Mouse (Mus musculus): ENCODE data around the gene Ace2. TPM values are rescaled to one million over a fixed set of nuclear protein-coding genes. Genes with fewer than 3 reads are reported as not detected.

Ace2 gene
- total and polyA plus RNA-seq, 3 experiments: 0.08 TPM; not detected in 2

- Histone ChIP-seq H3K9ac (ENCODE audit: insufficient read depth, low read depth) (no peak overlapping the region), H3K79me2 (replicated peaks; ENCODE audit: control insufficient read depth, extremely low read depth, insufficient read depth, poor library complexity, severe bottlenecking) (no peaks in the 10 kb centered on the region), H3K4me2 (ENCODE audit: insufficient read depth, low read depth, poor library complexity, severe bottlenecking) (peak overlapping the region; percentile 29; the same call in 1 of the 2 replicates), H3K27ac (ENCODE audit: insufficient read depth, low read depth) (no peak overlapping the region), H3K4me1 (ENCODE audit: control insufficient read depth in 1 of 2, insufficient read depth in 2 of 2) (no peaks in the 10 kb centered on the region), H3K4me3 (replicated peaks in 1 of 3; ENCODE audit: low read depth in 2 of 3, low read length in 2 of 3, poor library complexity in 1 of 3) (no peak overlapping the region), H3K27me3 (replicated peaks) (no peaks in the 10 kb centered on the region), H3K36me3 (replicated peaks in 1 of 2; ENCODE audit: control insufficient read depth in 1 of 2, insufficient read depth in 1 of 2, low read length in 1 of 2) (no peaks in the 10 kb centered on the region), H3K9me3 (replicated peaks; ENCODE audit: low read length) (no peaks in the 10 kb centered on the region)
- TF ChIP-seq CHD2 (IDR thresholded peaks at IDR 0.05; ENCODE audit: low read length) (no peak), BHLHE40 (IDR thresholded peaks at IDR 0.05; ENCODE audit: low read depth, low read length) (no peak), NELFE (IDR thresholded peaks at IDR 0.05; ENCODE audit: low read depth, low read length) (no peak), CHD1 (IDR thresholded peaks at IDR 0.05; ENCODE audit: low read depth, low read length) (no peak)
- dilution Hi-C loops (cut with MboI; ENCODE audit: extremely low pct_ligation_motif_present, extremely low pct_unique_long_range_greater_than_20kb, low sequenced_read_pairs) (no loop called here), in situ Hi-C loops (cut with MboI; ENCODE audit: low pct_ligation_motif_present, low pct_unique_long_range_greater_than_20kb, low sequenced_read_pairs) (no loop called here)
- peak; percentile 11 for DNase-seq (ENCODE audit: extremely low read depth)
Measured at GRCm38 (mm10) chrX:164092300-164093169, 46.6 kb upstream of the Ace2 start.

GRCm38 (mm10) chrX:164093435-164093834 is 45.7 kb upstream of the Ace2 start:
- H3K4me1 ChIP-seq (ENCODE audit: control insufficient read depth in 1 of 2, insufficient read depth in 2 of 2): no peaks in the 10 kb centered on the region
- no peaks in the 10 kb centered on the region for H3K27me3 ChIP-seq (replicated peaks)
- H3K4me2 ChIP-seq (ENCODE audit: insufficient read depth, low read depth, poor library complexity, severe bottlenecking): no peak overlapping the region
- dilution Hi-C loops (cut with MboI; ENCODE audit: extremely low pct_ligation_motif_present, extremely low pct_unique_long_range_greater_than_20kb, low sequenced_read_pairs): no loop called here
- H3K9me3 ChIP-seq (replicated peaks; ENCODE audit: low read length): no peaks in the 10 kb centered on the region
- no peaks in the 10 kb centered on the region for H3K36me3 ChIP-seq (replicated peaks in 1 of 2; ENCODE audit: control insufficient read depth in 1 of 2, insufficient read depth in 1 of 2, low read length in 1 of 2)
- TF ChIP-seq POLR2A (IDR thresholded peaks at IDR 0.05; ENCODE audit: low read depth, low read length): no peak
- no peak overlapping the region for H3K9ac ChIP-seq (ENCODE audit: insufficient read depth, low read depth)
- DNase-seq (ENCODE audit: extremely low read depth): no peak
- no peaks in the 10 kb centered on the region for H3K79me2 ChIP-seq (replicated peaks; ENCODE audit: control insufficient read depth, extremely low read depth, insufficient read depth, poor library complexity, severe bottlenecking)
- in situ Hi-C loops (cut with MboI; ENCODE audit: low pct_ligation_motif_present, low pct_unique_long_range_greater_than_20kb, low sequenced_read_pairs): no loop called here
- H3K27ac ChIP-seq (ENCODE audit: insufficient read depth, low read depth): no peak overlapping the region
- H3K4me3 ChIP-seq (replicated peaks in 1 of 3; ENCODE audit: low read depth in 2 of 3, low read length in 2 of 3, poor library complexity in 1 of 3): no peak overlapping the region

- Histone ChIP-seq H3K27me3 (replicated peaks) (no peaks in the 10 kb centered on the region), H3K4me3 (replicated peaks in 1 of 3; ENCODE audit: low read depth in 2 of 3, low read length in 2 of 3, poor library complexity in 1 of 3) (no peak overlapping the region), H3K9ac (ENCODE audit: insufficient read depth, low read depth) (no peak overlapping the region), H3K36me3 (replicated peaks in 1 of 2; ENCODE audit: control insufficient read depth in 1 of 2, insufficient read depth in 1 of 2, low read length in 1 of 2) (no peaks in the 10 kb centered on the region), H3K4me1 (ENCODE audit: control insufficient read depth in 1 of 2, insufficient read depth in 2 of 2) (no peaks in the 10 kb centered on the region), H3K79me2 (replicated peaks; ENCODE audit: control insufficient read depth, extremely low read depth, insufficient read depth, poor library complexity, severe bottlenecking) (no peaks in the 10 kb centered on the region), H3K27ac (ENCODE audit: insufficient read depth, low read depth) (no peak overlapping the region), H3K4me2 (ENCODE audit: insufficient read depth, low read depth, poor library complexity, severe bottlenecking) (no peak overlapping the region), H3K9me3 (replicated peaks; ENCODE audit: low read length) (no peaks in the 10 kb centered on the region)
- dilution Hi-C loops (cut with MboI; ENCODE audit: extremely low pct_ligation_motif_present, extremely low pct_unique_long_range_greater_than_20kb, low sequenced_read_pairs): no loop called here
- in situ Hi-C loops (cut with MboI; ENCODE audit: low pct_ligation_motif_present, low pct_unique_long_range_greater_than_20kb, low sequenced_read_pairs): no loop called here
- DNase-seq (ENCODE audit: extremely low read depth): no peak
- no peak for TF ChIP-seq SIN3A (IDR thresholded peaks at IDR 0.05; ENCODE audit: low read length)
- no peak for TF ChIP-seq PAX5 (IDR thresholded peaks at IDR 0.05; ENCODE audit: low read length)
- TF ChIP-seq MYC (IDR thresholded peaks at IDR 0.05; ENCODE audit: low read depth, low read length): no peak
- TF ChIP-seq MAZ (IDR thresholded peaks at IDR 0.05; ENCODE audit: low read depth, low read length): no peak
- no peak for TF ChIP-seq MXI1 (IDR thresholded peaks at IDR 0.05; ENCODE audit: low read depth, low read length)
- no peak for TF ChIP-seq IRF4 (IDR thresholded peaks at IDR 0.05; ENCODE audit: low read depth, low read length)
- TF ChIP-seq KAT2A (IDR thresholded peaks at IDR 0.05; ENCODE audit: insufficient replicate concordance, low read length): no peak
- no peak for TF ChIP-seq CTCF (conservative IDR thresholded peaks at IDR 0.05 in 1 of 2, IDR thresholded peaks at IDR 0.05 in 1 of 2; ENCODE audit: low read depth in 2 of 2, low read length in 2 of 2)
- no peak for TF ChIP-seq NELFE (IDR thresholded peaks at IDR 0.05; ENCODE audit: low read depth, low read length)
- TF ChIP-seq TCF12 (IDR thresholded peaks at IDR 0.05; ENCODE audit: low read depth, low read length): no peak
Measured at GRCm38 (mm10) chrX:164095838-164096237, 43.3 kb upstream of the Ace2 start.
